Mouse (Mus musculus): Measurements from ENCODE around the gene Tapt1.

- TF ChIP-seq CTCF (IDR thresholded peaks at IDR 0.05; ENCODE audit: extremely low read depth, insufficient read length, insufficient replicate concordance, low read depth, low read length) (no peak), POLR2A (IDR thresholded peaks at IDR 0.05; ENCODE audit: low read depth, low read length) (no peak)
Measured at GRCm38 (mm10) chr5:44196167-44196566, 30.3 kb downstream of the Tapt1 start.

Measured in small intestine, adult 2 months (tissue).